Mouse (Mus musculus) yolk sac, embryonic 10.5 days (tissue): ENCODE data around the gene Rerg.

ENCODE experiments used
- DNase-seq: peaks from one replicate; pipeline ENCODE4 v3.0.0-alpha.2; 2017; ENCODE audit warnings: low spot score

Gene Rerg

GRCm38 (mm10) chr6:137162481-137162880 lies 7.8 kb downstream of the Rerg start:
- DNase-seq = no peak

DNA sequence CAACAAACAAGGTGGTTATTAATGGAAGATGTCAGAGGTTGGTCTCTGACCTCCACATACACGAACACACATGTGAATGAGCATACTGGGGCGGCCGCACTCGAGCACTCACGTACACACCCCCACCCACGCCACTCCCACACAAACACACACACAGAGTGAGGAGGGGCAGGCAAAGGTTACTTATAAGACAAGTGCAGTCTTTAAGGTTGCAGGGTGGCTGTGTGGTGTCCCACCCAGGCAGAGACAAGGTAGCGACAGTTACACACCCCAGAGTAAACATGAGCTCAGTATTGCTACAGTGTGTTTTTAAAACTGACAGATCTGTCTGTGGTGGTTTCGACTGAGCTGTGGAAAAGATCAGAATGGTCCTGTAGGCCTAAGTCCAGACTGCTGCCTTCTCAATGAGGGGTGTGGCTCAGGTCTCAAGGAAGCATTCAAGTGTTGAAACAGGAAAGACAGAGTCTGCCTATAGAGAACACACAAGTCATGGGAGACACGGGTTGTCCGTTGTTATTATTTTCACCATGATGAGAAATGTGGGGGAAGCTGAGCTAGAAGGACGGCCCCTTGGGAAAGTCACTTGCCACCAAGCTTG lies 8.7 kb downstream of the Rerg start:
- no peak for DNase-seq

DNA sequence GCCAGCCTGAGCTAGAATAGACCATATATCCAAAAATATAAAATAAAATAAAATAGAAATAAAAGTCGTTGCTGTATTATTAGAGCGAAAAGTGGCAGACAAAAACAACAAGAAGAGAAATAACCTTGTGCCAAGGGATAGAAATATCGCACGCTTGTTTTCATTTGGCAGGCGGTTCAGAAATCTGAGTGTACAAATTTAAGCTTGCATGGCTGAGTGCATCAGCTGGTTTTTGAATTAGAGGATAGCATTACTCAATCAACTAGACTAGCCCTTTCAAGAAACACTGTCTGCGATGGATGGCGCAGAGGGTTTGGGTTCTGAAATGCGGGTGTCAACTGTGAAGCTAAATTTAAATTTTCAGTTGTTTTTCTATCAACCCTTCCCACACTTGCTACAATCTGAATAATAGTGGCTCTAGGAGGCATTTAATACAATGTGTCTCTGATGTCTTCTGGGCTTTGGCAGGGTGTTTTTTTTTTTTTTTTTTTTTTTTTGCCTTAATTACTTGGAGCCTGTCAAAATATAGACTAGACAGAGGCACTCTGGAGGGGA lies 10.8 kb downstream of the Rerg start:
- DNase-seq = no peak

DNA sequence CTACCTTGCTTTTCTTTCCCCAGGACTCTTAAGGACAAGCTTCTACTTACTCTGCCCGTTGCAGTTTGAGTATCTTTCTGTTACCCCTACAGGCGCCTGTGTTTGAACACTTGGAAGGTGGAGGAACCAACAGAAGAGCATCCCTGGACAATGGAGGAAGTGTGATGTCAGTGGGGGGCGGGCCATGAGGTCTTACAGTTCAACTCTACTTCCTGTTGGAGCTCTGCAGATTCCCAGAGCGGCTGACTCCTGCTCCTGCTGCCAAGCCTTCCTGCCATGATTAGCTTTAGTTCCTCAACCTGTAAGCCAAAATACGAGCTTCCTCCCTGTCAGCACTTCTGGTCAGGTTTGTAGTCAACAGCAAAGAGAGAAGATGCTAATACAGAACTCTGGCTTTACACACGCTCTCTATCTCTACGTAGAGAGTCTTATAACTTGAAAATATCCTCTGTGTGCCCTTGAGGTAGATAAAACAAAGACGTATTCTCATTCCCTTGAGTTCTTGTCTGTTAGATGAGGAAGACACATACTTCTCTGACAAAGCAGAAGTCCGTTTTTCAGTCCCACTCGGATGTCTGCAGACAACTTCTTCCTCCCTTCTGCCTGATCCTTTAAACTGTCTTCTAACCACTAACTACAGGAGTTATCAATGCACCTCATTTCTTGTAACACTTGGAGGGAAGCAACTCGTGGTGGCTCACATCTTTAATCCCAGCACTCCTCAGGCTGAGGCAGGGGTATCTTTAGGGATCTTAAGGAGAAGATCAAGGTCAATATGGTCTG lies 13.7 kb downstream of the Rerg start:
- DNase-seq = no peak

GRCm38 (mm10) chr6:137155196-137156137 lies 14.8 kb downstream of the Rerg start:
- no peak for DNase-seq

DNA sequence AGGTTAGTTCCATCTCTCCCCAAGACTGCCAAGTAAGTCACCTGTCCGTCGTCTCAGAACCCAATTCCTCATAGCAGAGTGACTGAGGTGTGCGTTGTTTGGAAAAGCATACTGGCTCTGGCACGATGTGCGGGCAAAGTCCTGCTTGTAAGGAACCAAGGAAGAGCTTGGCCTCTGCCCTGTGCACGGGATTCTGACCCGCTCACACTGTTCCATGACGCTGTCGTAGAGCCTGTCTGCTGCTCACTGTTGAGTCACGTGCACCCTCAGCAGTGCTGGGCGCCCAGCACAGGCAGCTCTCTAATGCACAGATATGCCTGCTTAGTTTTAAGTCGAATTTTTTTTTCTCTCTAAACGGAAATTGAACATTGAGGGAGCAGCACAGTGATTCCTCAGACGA lies 17.3 kb downstream of the Rerg start:
- no peak for DNase-seq

DNA sequence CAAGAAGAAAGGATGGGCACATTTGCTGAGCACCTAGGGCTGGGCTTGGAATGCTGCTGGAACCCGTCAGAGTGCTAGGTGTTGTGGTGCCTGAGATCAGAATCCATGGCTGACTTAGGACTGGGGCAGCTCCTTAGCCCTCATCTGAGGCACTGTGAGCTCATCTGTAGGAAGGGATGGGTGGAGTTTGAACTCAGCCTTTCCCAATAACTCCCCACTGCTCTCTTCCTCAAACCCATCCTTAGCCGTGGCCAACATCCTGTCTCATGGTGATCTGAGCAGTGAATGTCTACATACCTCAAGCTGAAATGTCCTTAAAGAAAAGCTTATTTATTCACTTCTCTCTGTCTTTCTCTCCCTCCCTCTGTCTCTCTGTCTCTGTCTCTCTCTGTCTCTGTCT lies 19.3 kb downstream of the Rerg start:
- no peak for DNase-seq

GRCm38 (mm10) chr6:137149833-137150232 lies 20.5 kb downstream of the Rerg start:
- no peak for DNase-seq

DNA sequence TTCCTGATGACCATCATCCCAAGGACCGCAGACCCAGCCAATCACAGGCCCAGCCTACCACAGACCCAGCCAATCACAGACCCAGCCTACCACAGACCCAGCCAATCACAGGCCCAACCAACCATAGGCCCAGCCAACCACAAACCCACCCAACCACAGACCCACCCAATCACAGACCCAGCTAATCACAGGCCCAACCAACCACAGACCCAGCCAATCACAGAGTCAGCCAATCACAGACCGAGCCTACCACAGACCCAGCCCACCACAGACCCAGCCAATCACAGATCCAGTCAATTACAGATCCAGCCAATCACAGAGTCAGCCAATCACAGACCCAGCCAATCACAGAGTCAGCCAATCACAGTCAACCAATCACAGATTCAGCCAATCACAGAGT lies 23.4 kb downstream of the Rerg start:
- DNase-seq = no peak

DNA sequence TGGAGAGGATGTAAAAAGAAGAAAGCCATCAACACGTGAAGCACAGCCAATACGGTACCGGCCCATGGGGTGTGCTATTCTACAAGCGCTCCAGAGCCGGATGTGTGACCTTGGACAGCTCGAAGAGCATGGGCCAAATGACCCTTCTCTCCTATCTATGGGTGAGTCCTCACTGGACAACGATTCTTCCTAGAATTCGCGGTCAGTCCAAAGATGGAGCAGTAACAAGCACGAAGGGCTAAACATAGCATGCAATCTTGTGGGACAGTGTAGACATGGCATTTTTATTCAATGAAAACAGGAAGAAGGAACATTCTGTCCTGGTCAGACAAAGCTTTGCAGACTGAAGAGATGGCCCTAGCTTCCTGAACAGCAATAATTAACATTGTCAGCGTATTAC lies 24.7 kb downstream of the Rerg start:
- DNase-seq = no peak

- DNase-seq = no peak
Measured at GRCm38 (mm10) chr6:137144958-137145535, 25.2 kb downstream of the Rerg start.

- no peak for DNase-seq
Measured at GRCm38 (mm10) chr6:137144526-137144840, 25.8 kb downstream of the Rerg start.

DNA sequence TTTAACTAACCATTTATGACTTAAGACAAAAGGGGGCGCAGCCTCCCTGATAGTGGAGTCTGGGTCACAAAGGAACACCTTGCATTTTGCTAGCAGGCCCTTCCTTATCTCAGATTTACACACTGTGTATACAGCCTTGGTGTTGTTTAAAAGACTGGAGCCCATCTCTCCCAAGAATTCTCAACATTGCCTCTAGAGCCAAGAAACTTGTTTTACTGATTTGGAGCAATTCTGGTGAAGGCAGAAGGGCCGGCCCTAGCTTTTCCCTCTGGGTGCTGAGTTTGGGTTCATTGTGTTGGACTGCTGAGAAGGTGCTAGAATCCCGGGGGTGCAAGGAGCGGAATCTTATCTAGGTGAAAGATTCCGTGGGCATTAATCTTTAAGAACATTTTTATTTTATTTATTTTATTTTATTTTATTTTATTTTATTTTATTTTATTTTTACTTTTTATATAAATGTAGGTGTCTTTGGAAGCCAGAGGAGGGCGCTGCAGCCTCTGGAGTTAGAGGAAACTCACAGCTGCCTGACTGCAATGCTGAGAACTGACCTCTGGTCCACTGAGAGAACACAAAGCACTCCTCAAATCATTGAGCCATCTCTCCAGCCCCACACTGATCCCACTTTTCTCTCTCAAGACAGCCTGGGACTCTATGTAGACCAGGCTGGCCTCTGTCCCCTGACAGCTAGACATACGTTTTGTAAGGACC lies 26.3 kb downstream of the Rerg start:
- DNase-seq = no peak

DNA sequence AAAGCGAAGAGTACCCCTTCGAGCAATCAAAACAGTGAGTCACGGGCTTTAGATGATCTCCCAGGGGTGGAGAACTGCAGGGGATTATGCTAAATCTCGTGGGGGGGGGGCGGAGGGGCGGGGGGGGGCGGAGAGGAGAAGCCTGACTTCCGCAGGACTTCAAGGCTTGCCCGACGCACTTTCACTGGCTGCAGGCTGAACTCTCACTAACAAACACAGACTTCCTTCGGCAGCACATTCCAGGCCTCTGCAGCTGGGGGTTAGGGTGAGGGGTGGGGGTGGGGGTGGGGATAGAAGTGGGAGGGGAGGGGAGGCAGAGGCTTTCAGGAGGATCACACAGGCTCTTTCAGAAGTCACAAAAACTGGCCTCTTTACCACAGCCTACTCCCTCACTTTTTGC lies 27.5 kb downstream of the Rerg start:
- DNase-seq = peak; percentile 79

- DNase-seq = peak; percentile 49
Measured at GRCm38 (mm10) chr6:137141247-137141820, 29.0 kb downstream of the Rerg start.

DNA sequence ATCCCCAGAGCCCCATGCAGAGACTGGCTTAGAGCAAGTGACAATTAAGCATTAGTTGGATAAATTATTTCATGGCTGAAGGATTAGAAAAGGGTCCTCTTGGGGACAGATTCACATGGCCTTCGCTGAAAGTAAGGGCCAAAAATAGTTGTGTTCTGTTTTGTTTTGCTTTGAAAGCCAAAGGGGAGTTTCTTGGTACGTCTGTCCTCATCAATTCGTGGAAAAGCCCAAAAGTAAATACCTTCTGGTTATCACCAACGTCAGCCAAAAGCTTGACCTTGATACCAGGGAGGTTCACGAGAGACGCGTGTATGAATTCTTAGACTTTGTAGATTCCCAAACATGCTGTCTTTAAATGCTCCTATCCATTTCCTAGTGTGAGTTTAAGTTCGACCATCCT lies 31.5 kb downstream of the Rerg start:
- no peak for DNase-seq

DNA sequence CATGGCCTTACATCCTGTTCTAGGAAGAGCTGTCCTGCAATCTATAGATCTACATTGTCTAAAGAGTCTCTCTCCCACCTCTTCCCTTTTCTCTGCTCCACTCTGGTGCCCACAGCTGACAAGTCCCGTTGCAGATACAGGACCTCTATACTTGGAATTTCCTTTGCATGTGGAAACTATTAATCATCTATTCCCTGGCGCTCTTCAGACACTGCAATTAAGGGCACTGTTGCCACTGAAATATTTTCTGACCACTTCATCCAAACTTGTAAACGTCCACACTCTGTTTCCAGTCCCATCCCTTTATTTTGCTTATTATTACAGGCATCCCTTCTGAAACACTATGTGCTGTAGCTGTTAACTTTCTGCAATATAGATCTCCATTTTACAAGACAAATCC lies 31.9 kb downstream of the Rerg start:
- no peak for DNase-seq

DNA sequence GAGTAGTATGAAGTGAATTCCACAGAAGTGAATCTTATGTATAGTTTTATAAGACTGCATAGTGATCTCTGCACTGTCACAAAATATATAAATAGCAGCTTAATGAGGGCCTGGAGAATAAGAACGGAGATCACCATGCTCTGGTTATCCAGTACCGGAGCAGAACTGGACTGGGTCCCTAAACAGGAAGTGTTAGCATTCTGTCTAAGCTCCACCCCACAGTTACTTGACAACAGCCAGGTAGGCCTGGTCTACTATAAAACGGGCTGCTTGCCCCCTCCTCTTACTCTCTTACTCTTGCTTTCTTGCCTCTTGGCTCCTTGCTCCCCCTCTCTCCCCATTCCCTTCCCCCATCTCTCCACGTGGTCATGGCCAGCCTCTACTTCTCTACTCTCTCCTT lies 33.9 kb downstream of the Rerg start:
- no peak for DNase-seq

DNA sequence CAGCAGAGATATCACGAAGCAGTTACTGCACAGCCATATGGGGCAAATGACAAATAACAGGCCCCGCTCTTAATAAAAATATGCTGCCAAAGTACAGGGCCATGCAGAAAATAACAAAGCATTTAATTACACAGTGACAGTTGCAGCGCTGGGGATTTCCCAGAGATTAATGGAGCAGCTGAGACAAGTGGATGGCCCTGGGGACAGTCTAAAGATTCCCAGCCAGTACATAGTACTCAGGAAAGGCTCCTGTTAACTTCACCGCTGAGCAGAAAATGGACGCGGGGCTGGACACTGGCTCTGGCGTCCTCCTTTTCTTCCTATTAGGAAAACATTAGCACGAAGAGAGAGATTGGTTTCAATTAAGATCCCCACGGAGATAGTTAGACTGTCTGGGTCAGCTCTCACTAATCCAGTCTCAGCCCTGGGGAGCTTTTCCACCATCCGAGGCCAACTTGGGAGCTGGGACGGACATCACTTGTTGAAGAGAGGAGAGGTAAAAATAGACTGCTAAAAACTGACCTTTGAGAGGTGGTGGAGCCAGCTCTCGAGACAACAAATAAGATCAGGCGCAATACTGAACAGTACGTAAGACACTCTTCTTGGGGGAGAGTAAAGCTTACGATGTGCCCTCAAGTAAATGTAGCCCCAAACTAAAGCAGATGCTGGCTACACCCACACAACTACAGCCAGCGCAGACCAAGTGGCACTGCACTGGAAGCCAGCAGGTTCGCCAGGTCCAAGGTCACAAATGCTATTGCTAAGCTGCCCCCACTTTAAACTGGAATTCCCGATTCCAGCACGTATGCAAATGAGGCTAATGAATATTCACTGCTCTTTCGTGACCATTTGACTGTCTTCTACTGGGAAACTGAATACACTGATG lies 34.5 kb downstream of the Rerg start:
- no peak for DNase-seq

- no peak for DNase-seq
Measured at GRCm38 (mm10) chr6:137131794-137132193, 38.5 kb downstream of the Rerg start.
